Mouse (Mus musculus) intestine, embryonic 15.5 days (tissue): ENCODE data around the gene Dars. TPM values are rescaled to one million over a fixed set of nuclear protein-coding genes. Genes with fewer than 3 reads are reported as not detected.

Experiments used
- ATAC-seq: fragments of 200-750 bp; cut with Nextera tagmentation; 2 replicates; pipeline ENCODE4 v1.8.0; 2017; ENCODE audit warnings: moderate TSS enrichment, moderate library complexity
- H3K27ac ChIP-seq: fragments of 300-500 bp; sonication (generic); 2 replicates; pipeline ENCODE4 v1.5.1; 2015; ENCODE audit warnings: mild to moderate bottlenecking, inconsistent platforms
- H3K27me3 ChIP-seq: fragments of 300-500 bp; sonication (generic); replicated peaks from 2 replicates; pipeline ENCODE4 v1.6.1; 2015; ENCODE audit warnings: inconsistent platforms
- H3K36me3 ChIP-seq: fragments of 300-500 bp; sonication (generic); 2 replicates; pipeline ENCODE4 v1.6.1; 2015; ENCODE audit warnings: inconsistent platforms
- H3K4me1 ChIP-seq: fragments of 300-500 bp; sonication (generic); replicated peaks from 2 replicates; pipeline ENCODE4 v1.6.1; 2015; ENCODE audit warnings: inconsistent platforms
- H3K4me2 ChIP-seq: fragments of 300-500 bp; sonication (generic); replicated peaks from 2 replicates; pipeline ENCODE4 v1.6.1; 2015; ENCODE audit warnings: mild to moderate bottlenecking, inconsistent platforms
- H3K4me3 ChIP-seq: fragments of 300-500 bp; sonication (generic); replicated peaks from 2 replicates; pipeline ENCODE4 v1.5.1; 2015; ENCODE audit warnings: inconsistent platforms
- H3K9ac ChIP-seq: fragments of 300-500 bp; sonication (generic); 2 replicates; pipeline ENCODE4 v1.6.1; 2015; ENCODE audit warnings: inconsistent platforms
- H3K9me3 ChIP-seq: fragments of 300-500 bp; sonication (generic); 2 replicates; pipeline ENCODE4 v1.6.1; 2016; ENCODE audit warnings: inconsistent platforms
- WGBS: fragments of 180-500 bp; shearing (Covaris S2); methylation state at CpG from one replicate; pipeline ENCODE4 v1.1.7; 2015; 5-methylcytosine and 5-hydroxymethylcytosine counted together
- polyA plus RNA-seq: library from polyadenylated mRNA; unstranded; fragments of >200 nt; fragmentation: Nextera tagmentation; extraction: Ambion mirVana; gene quantifications from 2 replicates; pipeline ENCODE4 v1.2.1, GENCODE M21; 2015

Gene Dars
- polyA plus RNA-seq, 1 experiment from 2014 or later: 200 TPM

GRCm38 (mm10) chr1:128443890-128444839 is 27.0 kb upstream of the Dars start:
- H3K9me3 ChIP-seq: no peaks in the 10 kb centered on the region
- H3K27me3 ChIP-seq: no peaks in the 10 kb centered on the region
- no peaks in the 10 kb centered on the region for H3K36me3 ChIP-seq
- ATAC-seq: no peak
- H3K27ac ChIP-seq: no peak overlapping the region
- H3K9ac ChIP-seq: no peak overlapping the region
- H3K4me3 ChIP-seq: no peak overlapping the region
- H3K4me1 ChIP-seq: no peaks in the 10 kb centered on the region
- 57% methylated on average over 9 of the region's 9 CpGs for WGBS
- H3K4me2 ChIP-seq: no peak overlapping the region

GRCm38 (mm10) chr1:128441129-128441473 is 23.9 kb upstream of the Dars start:
- Histone ChIP-seq H3K9ac (no peak overlapping the region), H3K27ac (no peak overlapping the region), H3K4me3 (no peak overlapping the region), H3K27me3 (no peaks in the 10 kb centered on the region), H3K4me1 (no peaks in the 10 kb centered on the region), H3K4me2 (no peak overlapping the region), H3K36me3 (no peaks in the 10 kb centered on the region), H3K9me3 (no peaks in the 10 kb centered on the region)
- WGBS: 21% methylated on average over 5 of the region's 5 CpGs
- no peak for ATAC-seq

GRCm38 (mm10) chr1:128440386-128441128 is 23.4 kb upstream of the Dars start:
- no peak for ATAC-seq
- Histone ChIP-seq H3K4me2 (no peak overlapping the region), H3K4me3 (no peak overlapping the region), H3K27me3 (no peaks in the 10 kb centered on the region), H3K27ac (no peak overlapping the region), H3K4me1 (no peaks in the 10 kb centered on the region), H3K36me3 (no peaks in the 10 kb centered on the region), H3K9ac (no peak overlapping the region), H3K9me3 (no peaks in the 10 kb centered on the region)
- 55% methylated on average over 16 of the region's 16 CpGs for WGBS

GRCm38 (mm10) chr1:128439618-128440017 is 22.4 kb upstream of the Dars start:
- H3K27ac ChIP-seq: no peak overlapping the region
- H3K9me3 ChIP-seq: no peaks in the 10 kb centered on the region
- 96% methylated on average over 4 of the region's 4 CpGs for WGBS
- no peaks in the 10 kb centered on the region for H3K4me1 ChIP-seq
- H3K36me3 ChIP-seq: no peaks in the 10 kb centered on the region
- H3K4me3 ChIP-seq: no peak overlapping the region
- H3K4me2 ChIP-seq: no peak overlapping the region
- H3K27me3 ChIP-seq: no peaks in the 10 kb centered on the region
- no peak overlapping the region for H3K9ac ChIP-seq
- no peak for ATAC-seq

GRCm38 (mm10) chr1:128438526-128438925 is 21.4 kb upstream of the Dars start:
- Histone ChIP-seq H3K27me3 (no peaks in the 10 kb centered on the region), H3K4me2 (no peak overlapping the region), H3K9me3 (no peaks in the 10 kb centered on the region), H3K36me3 (no peaks in the 10 kb centered on the region), H3K4me3 (no peak overlapping the region), H3K9ac (no peak overlapping the region), H3K4me1 (no peaks in the 10 kb centered on the region), H3K27ac (no peak overlapping the region)
- ATAC-seq: no peak
- 91% methylated on average over 5 of the region's 5 CpGs for WGBS

- no peaks in the 10 kb centered on the region for H3K27me3 ChIP-seq
- no peak overlapping the region for H3K27ac ChIP-seq
- H3K4me2 ChIP-seq: no peak overlapping the region
- no peak overlapping the region for H3K4me3 ChIP-seq
- H3K9ac ChIP-seq: no peak overlapping the region
- WGBS: 33% methylated on average over 1 of the region's 1 CpGs
- no peak for ATAC-seq
- H3K36me3 ChIP-seq: no peaks in the 10 kb centered on the region
- H3K9me3 ChIP-seq: no peaks in the 10 kb centered on the region
- no peaks in the 10 kb centered on the region for H3K4me1 ChIP-seq
Measured at GRCm38 (mm10) chr1:128437276-128437675, 20.1 kb upstream of the Dars start.

GRCm38 (mm10) chr1:128436015-128436414 is 18.8 kb upstream of the Dars start:
- H3K4me1 ChIP-seq: no peaks in the 10 kb centered on the region
- H3K4me2 ChIP-seq: no peak overlapping the region
- H3K27me3 ChIP-seq: no peaks in the 10 kb centered on the region
- no peak overlapping the region for H3K4me3 ChIP-seq
- ATAC-seq: no peak
- no peak overlapping the region for H3K9ac ChIP-seq
- H3K27ac ChIP-seq: no peak overlapping the region
- no peaks in the 10 kb centered on the region for H3K36me3 ChIP-seq
- 81% methylated on average over 3 of the region's 3 CpGs for WGBS
- no peaks in the 10 kb centered on the region for H3K9me3 ChIP-seq

- no peak overlapping the region for H3K4me2 ChIP-seq
- H3K27ac ChIP-seq: no peak overlapping the region
- H3K9ac ChIP-seq: no peak overlapping the region
- H3K4me1 ChIP-seq: no peaks in the 10 kb centered on the region
- no peaks in the 10 kb centered on the region for H3K27me3 ChIP-seq
- ATAC-seq: no peak
- WGBS: 67% methylated on average over 4 of the region's 4 CpGs
- H3K36me3 ChIP-seq: no peaks in the 10 kb centered on the region
- H3K4me3 ChIP-seq: no peak overlapping the region
- no peaks in the 10 kb centered on the region for H3K9me3 ChIP-seq
Measured at GRCm38 (mm10) chr1:128435551-128435950, 18.4 kb upstream of the Dars start.

- Histone ChIP-seq H3K4me1 (no peaks in the 10 kb centered on the region), H3K4me2 (no peak overlapping the region), H3K27me3 (no peaks in the 10 kb centered on the region), H3K27ac (no peak overlapping the region), H3K36me3 (no peaks in the 10 kb centered on the region), H3K9ac (no peak overlapping the region), H3K9me3 (no peaks in the 10 kb centered on the region), H3K4me3 (no peak overlapping the region)
- no peak for ATAC-seq
- WGBS: 86% methylated on average over 3 of the region's 3 CpGs
Measured at GRCm38 (mm10) chr1:128424928-128425327, 7.8 kb upstream of the Dars start.

GRCm38 (mm10) chr1:128417533-128417888 is 343 bp upstream of the Dars start:
- ATAC-seq: peak; percentile 11
- Histone ChIP-seq H3K27me3 (no peaks in the 10 kb centered on the region), H3K4me1 (0 out of 2 replicates have a peak, but pooled peaks cover 2% of the 10 kb centered on the region), H3K4me2 (peak overlapping the region; percentile 65; the same call in 1 of the 2 replicates), H3K4me3 (peak overlapping the region; percentile 87; the same call in 1 of the 2 replicates), H3K36me3 (no peaks in the 10 kb centered on the region), H3K9ac (no peak overlapping the region), H3K27ac (0 out of 2 replicates have a peak overlapping the region, but pooled peaks have one; percentile 25), H3K9me3 (no peaks in the 10 kb centered on the region)
- WGBS: 55% methylated on average over 5 of the region's 5 CpGs

GRCm38 (mm10) chr1:128411141-128411540 is 6.0 kb downstream of the Dars start:
- WGBS: 94% methylated on average over 5 of the region's 5 CpGs
- no peaks in the 10 kb centered on the region for H3K36me3 ChIP-seq
- no peaks in the 10 kb centered on the region for H3K27me3 ChIP-seq

GRCm38 (mm10) chr1:128406846-128407245 is 10.3 kb downstream of the Dars start:
- ATAC-seq: no peak
- Histone ChIP-seq H3K9me3 (no peaks in the 10 kb centered on the region), H3K36me3 (peaks cover 6% of the 10 kb centered on the region), H3K9ac (no peak overlapping the region), H3K27me3 (no peaks in the 10 kb centered on the region), H3K27ac (no peak overlapping the region), H3K4me2 (no peak overlapping the region), H3K4me1 (no peaks in the 10 kb centered on the region), H3K4me3 (no peak overlapping the region)
- WGBS: 41% methylated on average over 1 of the region's 1 CpGs

More at GRCm38 (mm10) chr1:128411141-128411540, 6.0 kb downstream of the Dars start:
- no peaks in the 10 kb centered on the region for H3K9me3 ChIP-seq
- no peak overlapping the region for H3K9ac ChIP-seq
- no peak overlapping the region for H3K4me3 ChIP-seq
- no peak overlapping the region for H3K4me2 ChIP-seq
- no peaks in the 10 kb centered on the region for H3K4me1 ChIP-seq
- ATAC-seq: no peak
- no peak overlapping the region for H3K27ac ChIP-seq
